Mouse (Mus musculus): ENCODE data around the gene Usp32. TPM values are rescaled to one million over a fixed set of nuclear protein-coding genes. Genes with fewer than 3 reads are reported as not detected.
"Not testable (repeated sequence)": the region's sequence is repeated elsewhere in the genome, so short reads cannot be mapped to it uniquely, and the experiment has no call there.

The Usp32 gene
- polyA plus RNA-seq, 1 experiment from 2014 or later = 10.3 TPM

DNA sequence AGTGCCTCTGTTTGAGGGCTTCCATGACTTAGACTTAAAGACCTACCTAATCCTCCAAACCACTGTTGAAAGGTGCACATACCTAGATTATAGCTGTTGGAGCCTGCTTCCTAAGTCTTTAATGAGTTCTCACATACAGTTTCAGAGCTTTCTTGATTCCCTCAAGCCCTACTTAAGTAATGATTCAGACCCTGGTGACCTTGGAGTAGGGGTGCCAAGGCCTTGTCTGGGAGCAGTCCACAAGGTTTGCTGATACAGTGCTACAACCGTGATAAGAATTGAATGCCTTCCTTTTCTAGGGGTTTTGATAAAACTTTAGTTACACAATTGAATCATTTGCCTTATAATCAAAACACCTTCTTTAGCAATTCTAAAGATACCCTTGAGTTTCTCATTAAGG is 27.5 kb upstream of the Usp32 start:
- WGBS = 82% methylated on average over 1 of the region's 1 CpGs
- Histone ChIP-seq H3K36me3 (no peaks in the 10 kb centered on the region), H3K9me3 (no peaks in the 10 kb centered on the region), H3K4me3 (replicated peaks) (no peak overlapping the region), H3K9ac (replicated peaks) (no peak overlapping the region), H3K27ac (no peak overlapping the region), H3K4me2 (replicated peaks) (no peak overlapping the region), H3K27me3 (no peaks in the 10 kb centered on the region), H3K4me1 (replicated peaks) (peaks cover 12% of the 10 kb centered on the region)
- ATAC-seq = no peak

- H3K9me3 ChIP-seq = no peaks in the 10 kb centered on the region
- H3K4me3 ChIP-seq (replicated peaks) = no peak overlapping the region
- no peaks in the 10 kb centered on the region for H3K4me1 ChIP-seq (replicated peaks)
- H3K27ac ChIP-seq = no peak overlapping the region
- H3K4me2 ChIP-seq (replicated peaks) = no peak overlapping the region
- no peak for ATAC-seq
- no peaks in the 10 kb centered on the region for H3K36me3 ChIP-seq
- H3K27me3 ChIP-seq = no peaks in the 10 kb centered on the region
- no peak overlapping the region for H3K9ac ChIP-seq (replicated peaks)
These were observed 24.4 kb upstream of the Usp32 start for GRCm38 (mm10) chr11:85164371-85164770.

DNA sequence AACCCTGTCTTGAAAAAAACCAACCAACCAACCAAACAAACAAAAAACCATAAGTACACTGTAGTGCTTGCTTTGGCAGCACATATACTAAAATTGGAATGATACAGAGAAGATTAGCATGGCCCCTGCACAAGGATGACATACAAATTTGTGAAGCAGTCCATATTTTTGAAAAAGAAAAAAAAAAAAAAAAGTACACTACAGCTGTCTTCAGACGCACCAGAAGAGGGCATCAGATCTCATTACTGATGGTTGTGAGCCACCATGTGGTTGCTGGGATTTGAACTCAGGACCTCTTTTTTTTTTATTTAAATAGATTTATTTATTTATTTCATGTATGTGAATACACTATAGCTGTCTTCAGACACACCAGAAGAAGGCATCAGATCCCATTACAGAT is 23.1 kb upstream of the Usp32 start:
- not testable (repeated sequence) for H3K9me3 ChIP-seq; H3K27ac ChIP-seq; H3K27me3 ChIP-seq; H3K4me2 ChIP-seq (replicated peaks); ATAC-seq; H3K4me3 ChIP-seq (replicated peaks); H3K36me3 ChIP-seq; H3K4me1 ChIP-seq (replicated peaks); H3K9ac ChIP-seq (replicated peaks)
- WGBS = 88% methylated on average over 1 of the region's 1 CpGs

GRCm38 (mm10) chr11:85157301-85157700 is 17.3 kb upstream of the Usp32 start:
- no peaks in the 10 kb centered on the region for H3K27me3 ChIP-seq
- no peaks in the 10 kb centered on the region for H3K9me3 ChIP-seq
- H3K36me3 ChIP-seq = no peaks in the 10 kb centered on the region
- H3K9ac ChIP-seq (replicated peaks) = no peak overlapping the region
- no peaks in the 10 kb centered on the region for H3K4me1 ChIP-seq (replicated peaks)
- 65% methylated on average over 2 of the region's 2 CpGs for WGBS
- H3K4me3 ChIP-seq (replicated peaks) = no peak overlapping the region
- no peak overlapping the region for H3K4me2 ChIP-seq (replicated peaks)
- no peak for ATAC-seq
- H3K27ac ChIP-seq = no peak overlapping the region

- ATAC-seq = no peak
- Histone ChIP-seq H3K4me1 (replicated peaks) (no peaks in the 10 kb centered on the region), H3K9ac (replicated peaks) (no peak overlapping the region), H3K27ac (no peak overlapping the region), H3K9me3 (no peaks in the 10 kb centered on the region), H3K27me3 (no peaks in the 10 kb centered on the region), H3K4me3 (replicated peaks) (no peak overlapping the region), H3K36me3 (no peaks in the 10 kb centered on the region), H3K4me2 (replicated peaks) (no peak overlapping the region)
- WGBS = 81% methylated on average over 2 of the region's 2 CpGs
These were observed 12.4 kb upstream of the Usp32 start for GRCm38 (mm10) chr11:85152256-85152930.

DNA sequence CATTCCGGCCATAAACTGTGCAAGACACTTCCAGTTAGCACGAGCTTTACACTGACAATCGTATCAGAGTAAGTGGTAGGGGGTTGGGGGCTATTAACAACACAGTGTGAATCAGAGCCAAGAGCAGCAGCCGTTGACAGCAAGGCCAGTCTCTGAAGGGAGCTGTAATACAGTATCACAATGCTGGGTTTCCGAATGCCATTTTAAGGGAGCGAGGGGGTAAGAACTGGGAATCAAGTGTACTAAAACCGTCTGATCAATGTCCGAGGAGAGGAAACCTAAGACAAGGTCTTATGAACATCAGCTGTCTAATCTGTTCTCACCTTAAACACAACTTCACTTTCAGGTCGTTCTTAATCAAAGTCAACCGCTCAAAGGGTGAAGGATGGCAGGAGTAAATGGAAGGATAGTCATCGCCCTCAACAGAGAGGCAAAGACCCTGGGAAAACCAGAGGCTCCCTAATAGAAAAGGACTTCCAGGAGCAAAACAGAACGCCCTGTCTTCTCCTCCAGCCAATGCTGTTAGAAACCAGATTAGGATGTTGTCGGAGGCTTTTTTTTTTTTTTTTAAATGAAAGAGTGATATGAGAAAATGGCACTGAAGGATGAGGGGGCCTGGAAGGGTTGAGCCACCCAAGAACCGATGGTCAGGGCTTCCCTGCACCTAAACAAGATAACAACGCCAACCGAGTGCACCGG is 1.0 kb downstream of the Usp32 start:
- H3K36me3 ChIP-seq = no peaks in the 10 kb centered on the region
- H3K27me3 ChIP-seq = no peaks in the 10 kb centered on the region
- H3K4me1 ChIP-seq (replicated peaks) = peaks cover 29% of the 10 kb centered on the region
- H3K4me2 ChIP-seq (replicated peaks) = peak overlapping the region; percentile 78
- WGBS = 1% methylated on average over 17 of the region's 17 CpGs
- no peaks in the 10 kb centered on the region for H3K9me3 ChIP-seq
- ATAC-seq = no peak
- peak overlapping the region; percentile 87 for H3K4me3 ChIP-seq (replicated peaks)
- peak overlapping the region; percentile 92 for H3K27ac ChIP-seq
- peak overlapping the region; percentile 94 for H3K9ac ChIP-seq (replicated peaks)

DNA sequence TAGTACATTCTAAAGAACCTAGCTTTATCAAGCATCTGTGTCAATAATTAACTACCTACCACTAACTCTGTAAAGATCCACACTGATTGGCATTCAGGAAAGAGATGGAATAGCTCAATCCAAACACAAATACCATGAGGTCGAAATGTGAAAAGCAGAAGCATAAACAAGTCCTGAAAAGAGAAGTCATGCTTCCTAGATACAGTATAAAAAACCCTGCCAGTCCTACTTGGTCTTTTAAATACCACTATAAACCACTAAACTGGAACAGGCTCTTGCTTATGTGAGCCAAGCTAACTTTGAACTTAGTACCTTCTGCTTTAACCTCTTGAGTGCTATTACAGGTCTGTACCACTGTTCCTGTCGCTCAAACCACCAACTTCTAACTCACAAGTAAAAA is 8.4 kb downstream of the Usp32 start:
- Histone ChIP-seq H3K27ac (no peak overlapping the region), H3K9me3 (no peaks in the 10 kb centered on the region), H3K9ac (replicated peaks) (no peak overlapping the region), H3K27me3 (no peaks in the 10 kb centered on the region), H3K36me3 (no peaks in the 10 kb centered on the region), H3K4me3 (replicated peaks) (no peak overlapping the region), H3K4me2 (replicated peaks) (no peak overlapping the region), H3K4me1 (replicated peaks) (no peaks in the 10 kb centered on the region)
- 83% methylated on average over 2 of the region's 2 CpGs for WGBS
- no peak for ATAC-seq

DNA sequence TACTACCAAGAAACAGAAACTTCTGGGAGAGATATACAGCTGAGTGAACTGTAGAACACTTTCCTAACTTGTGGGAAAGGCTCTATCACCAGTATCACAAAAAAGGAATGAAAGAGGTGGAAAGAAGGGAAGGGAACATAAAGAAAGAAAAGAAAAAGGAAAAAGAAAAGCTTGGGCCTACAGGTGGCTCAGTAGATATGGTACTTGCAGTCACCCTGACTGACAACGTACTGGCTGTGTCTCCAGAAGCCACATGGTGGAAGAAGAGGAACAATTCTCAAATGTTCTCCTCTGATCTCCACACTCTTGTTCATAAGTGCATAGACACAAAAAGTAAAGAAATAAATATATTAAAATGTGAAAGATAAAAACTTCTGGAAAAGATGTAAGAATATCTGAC is 11.1 kb downstream of the Usp32 start:
- ATAC-seq = no peak

DNA sequence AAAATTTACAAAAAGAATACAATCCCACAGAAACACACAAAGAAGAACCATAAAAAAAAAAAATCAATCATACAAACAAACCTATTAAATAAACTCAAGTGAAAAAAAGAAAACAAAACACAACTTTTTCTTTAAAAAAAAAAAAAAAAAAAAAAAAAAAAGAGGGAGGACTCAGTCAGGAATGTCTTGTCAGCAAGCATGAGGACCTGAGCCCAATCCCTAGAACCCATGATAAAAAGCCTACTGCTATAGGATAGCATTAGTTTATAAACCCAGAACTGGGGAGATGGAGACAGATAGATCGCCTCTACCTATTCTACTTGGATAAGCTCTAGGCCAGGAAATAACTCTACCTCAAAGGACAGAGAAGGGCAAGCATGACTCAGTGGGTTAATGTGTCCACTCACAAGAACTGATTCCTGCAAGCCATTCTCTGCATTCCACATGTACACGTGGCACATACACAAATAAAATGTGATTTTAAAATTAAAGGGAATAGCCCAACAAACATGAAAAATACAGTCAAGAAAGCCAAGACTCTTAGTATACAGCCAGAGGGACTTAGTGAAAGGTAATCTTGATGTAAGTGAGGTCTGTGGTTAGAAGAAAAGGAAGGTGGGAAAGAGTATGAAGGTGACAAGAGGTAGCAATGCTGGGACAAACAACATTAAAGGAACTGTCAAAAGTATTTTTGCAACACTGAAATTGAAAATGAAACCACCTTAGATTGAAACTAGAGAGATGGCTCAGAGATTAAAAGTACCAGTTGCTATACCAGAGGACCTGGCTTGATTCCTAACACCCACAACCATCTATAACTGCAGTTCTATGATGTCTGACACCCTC is 13.5 kb downstream of the Usp32 start:
- Histone ChIP-seq H3K36me3 (no peaks in the 10 kb centered on the region), H3K27ac (no peak overlapping the region), H3K4me1 (replicated peaks) (no peaks in the 10 kb centered on the region), H3K9me3 (no peaks in the 10 kb centered on the region), H3K27me3 (no peaks in the 10 kb centered on the region), H3K4me2 (replicated peaks) (no peak overlapping the region), H3K4me3 (replicated peaks) (no peak overlapping the region), H3K9ac (replicated peaks) (no peak overlapping the region)
- WGBS = 84% methylated on average over 2 of the region's 2 CpGs
- ATAC-seq = no peak

More for the DNA sequence above, 11.1 kb downstream of the Usp32 start:
- Histone ChIP-seq H3K9me3 (no peaks in the 10 kb centered on the region), H3K4me3 (replicated peaks) (no peak overlapping the region), H3K27me3 (no peaks in the 10 kb centered on the region), H3K4me1 (replicated peaks) (no peaks in the 10 kb centered on the region), H3K4me2 (replicated peaks) (no peak overlapping the region), H3K27ac (no peak overlapping the region), H3K36me3 (no peaks in the 10 kb centered on the region), H3K9ac (replicated peaks) (no peak overlapping the region)
- 100% methylated on average over 1 of the region's 1 CpGs for WGBS

DNA sequence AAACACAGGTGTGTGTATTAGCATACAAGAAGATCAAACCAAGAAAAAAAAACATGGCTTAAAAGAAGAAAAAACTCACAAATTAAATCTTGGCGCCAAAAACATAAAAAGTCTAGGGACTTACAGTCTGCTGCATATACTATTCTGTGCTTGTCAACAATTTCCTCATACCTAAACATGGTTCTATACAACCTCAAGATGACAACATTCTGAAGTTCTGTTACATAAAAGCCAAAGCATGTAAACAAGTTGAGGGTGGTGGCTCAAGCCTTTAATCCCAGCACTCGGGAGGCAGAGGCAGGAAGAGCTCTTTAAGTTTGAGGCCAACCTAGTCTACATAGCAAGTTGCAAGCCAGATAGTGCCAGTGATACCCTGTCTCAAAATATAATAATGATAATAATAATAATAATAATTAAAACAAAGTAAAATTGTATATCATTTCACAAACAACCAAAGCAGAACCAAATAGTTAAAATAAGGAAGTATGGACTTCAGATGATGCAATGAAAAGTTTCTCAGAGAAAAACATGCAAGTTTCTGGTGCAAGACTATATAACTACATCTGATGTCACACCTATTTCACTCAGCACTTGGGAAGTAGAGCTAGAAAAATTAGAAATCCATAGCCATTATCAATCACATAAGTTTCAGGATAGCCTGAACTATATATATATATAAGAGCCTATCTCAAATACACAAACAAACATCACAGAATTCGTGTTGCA is 16.5 kb downstream of the Usp32 start:
- Histone ChIP-seq H3K27ac (no peak overlapping the region), H3K4me1 (replicated peaks) (no peaks in the 10 kb centered on the region), H3K9me3 (no peaks in the 10 kb centered on the region), H3K4me2 (replicated peaks) (no peak overlapping the region), H3K27me3 (no peaks in the 10 kb centered on the region), H3K36me3 (no peaks in the 10 kb centered on the region), H3K4me3 (replicated peaks) (no peak overlapping the region), H3K9ac (replicated peaks) (no peak overlapping the region)
- ATAC-seq = no peak
- WGBS = 89% methylated on average over 3 of the region's 3 CpGs

DNA sequence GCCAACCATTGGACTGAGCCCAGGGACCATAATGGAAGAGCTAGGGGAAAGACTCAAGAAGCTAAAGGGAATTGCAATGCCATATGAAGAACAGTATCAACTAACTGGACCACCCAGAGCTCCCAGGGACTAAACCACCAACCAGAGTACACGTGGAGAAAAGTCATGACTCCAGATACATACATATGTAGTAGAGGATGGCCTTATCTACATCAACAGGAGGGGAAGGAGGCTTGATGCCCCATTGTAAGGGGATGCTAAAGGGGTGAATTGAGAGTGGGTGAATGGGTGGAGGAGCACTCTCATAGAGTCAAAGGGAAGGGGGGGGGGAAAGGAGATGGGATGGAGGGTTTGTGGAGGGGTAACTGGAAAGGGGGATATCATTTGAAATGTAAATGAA is 17.9 kb downstream of the Usp32 start:
- no peak for ATAC-seq
- Histone ChIP-seq H3K9me3 (no peaks in the 10 kb centered on the region), H3K27me3 (no peaks in the 10 kb centered on the region), H3K27ac (no peak overlapping the region), H3K9ac (replicated peaks) (no peak overlapping the region), H3K36me3 (no peaks in the 10 kb centered on the region), H3K4me3 (replicated peaks) (no peak overlapping the region), H3K4me2 (replicated peaks) (no peak overlapping the region), H3K4me1 (replicated peaks) (no peaks in the 10 kb centered on the region)
- 91% methylated on average over 1 of the region's 1 CpGs for WGBS

GRCm38 (mm10) chr11:85117160-85117559 is 22.8 kb downstream of the Usp32 start:
- Histone ChIP-seq H3K27me3 (no peaks in the 10 kb centered on the region), H3K27ac (no peak overlapping the region), H3K4me1 (replicated peaks) (no peaks in the 10 kb centered on the region), H3K9me3 (no peaks in the 10 kb centered on the region), H3K36me3 (0 out of 2 replicates have a peak, but pooled peaks cover 3% of the 10 kb centered on the region), H3K9ac (replicated peaks) (no peak overlapping the region), H3K4me3 (replicated peaks) (no peak overlapping the region), H3K4me2 (replicated peaks) (no peak overlapping the region)
- no peak for ATAC-seq

Measured in midbrain, embryonic 13.5 days (tissue).